Mouse (Mus musculus): ENCODE measurements around the gene Tmem120b.

Tmem120b gene

GRCm38 (mm10) chr5:123068115-123068514 lies at the start of gene Tmem120b:
Gene Tmem120b, plus strand, starts transcription at chr5:123068415.
- in situ Hi-C loops (cut with MboI, MseI) = loop anchor here (5.0 kb wide), 1 partner anchor 104 kb away; no protein-coding TSS in a partner anchor

DNA sequence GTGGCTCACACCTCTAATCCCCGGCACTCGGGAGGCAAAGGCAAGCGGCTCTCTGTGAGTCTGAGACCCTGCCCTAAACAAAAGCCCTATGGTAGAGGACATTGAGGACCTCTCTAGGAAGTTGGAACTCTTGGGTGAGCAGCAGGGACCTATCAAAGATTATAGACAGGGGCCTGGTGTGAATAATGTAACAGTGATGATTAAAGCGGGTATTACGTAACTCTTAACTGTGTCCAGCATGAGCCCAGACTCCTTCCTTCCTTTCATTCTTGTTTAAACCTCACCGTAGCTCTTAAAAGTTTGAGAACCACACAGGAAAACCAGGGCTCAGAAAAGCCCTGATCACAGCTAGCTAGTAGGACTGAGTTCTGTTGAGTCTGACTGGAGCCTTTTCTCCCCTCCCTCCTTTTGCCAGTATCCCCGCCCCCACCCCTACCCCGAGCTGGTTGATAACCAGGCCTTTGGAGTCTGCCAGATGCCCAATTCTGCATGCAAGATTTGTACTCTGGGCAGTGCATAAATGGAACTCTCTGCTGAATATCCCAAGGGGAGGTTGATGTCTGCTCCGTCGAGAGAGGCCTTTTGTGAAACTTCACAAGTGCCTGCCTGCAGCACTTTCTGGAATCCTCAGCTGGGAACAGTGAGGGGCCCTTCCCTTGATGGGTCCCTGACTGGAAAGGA lies 48.7 kb upstream of the Tmem120b start:
- in situ Hi-C loops (cut with MboI, MseI) = no loop called here

DNA sequence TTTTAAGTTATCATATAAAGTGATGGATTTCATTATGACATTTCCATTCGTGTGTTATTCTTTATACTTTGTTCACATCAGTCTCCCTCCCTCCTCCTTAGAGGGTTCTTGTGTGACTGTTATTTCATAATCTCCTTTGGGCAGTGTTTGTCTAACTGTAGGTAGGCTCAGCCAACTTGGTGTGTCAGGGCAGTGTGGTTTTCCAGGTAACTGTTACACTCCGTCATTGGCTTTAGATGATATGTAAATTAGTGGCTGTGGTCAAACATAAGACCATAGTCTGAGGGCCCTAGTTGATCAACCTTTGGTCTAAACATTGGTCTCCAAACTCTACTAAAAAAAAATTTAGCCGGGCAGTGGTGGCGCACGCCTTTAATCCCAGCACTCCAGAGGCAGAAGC lies 47.8 kb upstream of the Tmem120b start:
- in situ Hi-C loops (cut with MboI, MseI) = no loop called here

DNA sequence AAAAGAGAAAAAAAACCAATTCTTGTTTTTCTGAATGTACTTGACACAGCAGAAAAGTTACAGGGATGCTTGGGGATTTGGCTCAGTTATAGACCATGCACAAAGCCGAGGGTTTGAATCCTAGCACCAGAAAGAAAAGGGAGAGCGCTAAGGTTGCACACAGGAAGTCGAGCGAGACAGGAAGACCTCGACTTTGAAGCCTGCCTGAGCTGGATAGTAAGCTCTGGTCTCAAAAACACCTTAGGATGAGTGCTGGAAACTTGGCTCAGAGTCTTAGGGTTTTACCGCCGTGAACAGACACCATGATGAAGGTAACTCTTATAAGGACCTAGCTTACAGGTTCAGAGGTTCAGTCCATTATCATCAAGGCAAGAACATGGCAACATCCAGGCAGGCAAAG lies 46.8 kb upstream of the Tmem120b start:
- in situ Hi-C loops (cut with MboI, MseI) = no loop called here

DNA sequence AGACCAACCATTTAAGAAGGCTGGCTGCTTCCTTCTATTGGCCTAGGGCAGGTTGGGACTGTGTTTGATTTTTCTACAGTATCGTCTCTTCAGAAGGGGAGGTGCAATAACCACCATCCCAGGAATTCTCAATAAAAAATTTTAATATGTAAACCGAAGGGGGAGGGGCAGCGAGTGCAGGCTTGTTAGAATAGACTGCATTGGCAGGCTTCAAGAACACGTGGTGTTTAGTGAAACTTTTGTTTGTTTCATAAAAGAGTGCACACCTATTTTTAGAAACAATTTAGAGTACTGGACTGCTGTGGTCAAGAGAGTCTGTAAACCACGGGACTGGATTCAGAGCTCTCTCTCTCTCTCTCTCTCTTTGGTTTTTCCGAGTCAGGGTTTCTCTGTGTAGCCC lies 45.2 kb upstream of the Tmem120b start:
- in situ Hi-C loops (cut with MboI, MseI) = no loop called here

DNA sequence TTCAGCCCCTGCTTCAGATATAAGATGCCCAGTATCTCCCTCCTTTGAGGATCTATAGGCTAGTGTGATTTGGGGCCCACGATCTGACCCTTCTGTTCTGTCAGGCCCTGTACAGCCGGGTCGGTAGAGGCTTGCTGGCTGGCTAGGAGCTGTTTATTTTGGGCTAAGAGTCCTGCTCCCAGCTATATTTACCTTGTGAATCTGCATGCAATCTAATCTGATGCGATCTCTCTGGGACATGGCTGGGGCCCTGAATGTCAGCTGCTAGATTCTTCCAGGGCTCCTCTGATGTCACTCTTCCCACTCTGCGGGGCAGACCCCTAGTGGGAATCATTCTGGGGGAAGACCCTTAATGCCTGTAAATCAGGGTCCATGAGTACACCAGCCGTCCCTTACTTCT lies 43.9 kb upstream of the Tmem120b start:
- in situ Hi-C loops (cut with MboI, MseI) = no loop called here

DNA sequence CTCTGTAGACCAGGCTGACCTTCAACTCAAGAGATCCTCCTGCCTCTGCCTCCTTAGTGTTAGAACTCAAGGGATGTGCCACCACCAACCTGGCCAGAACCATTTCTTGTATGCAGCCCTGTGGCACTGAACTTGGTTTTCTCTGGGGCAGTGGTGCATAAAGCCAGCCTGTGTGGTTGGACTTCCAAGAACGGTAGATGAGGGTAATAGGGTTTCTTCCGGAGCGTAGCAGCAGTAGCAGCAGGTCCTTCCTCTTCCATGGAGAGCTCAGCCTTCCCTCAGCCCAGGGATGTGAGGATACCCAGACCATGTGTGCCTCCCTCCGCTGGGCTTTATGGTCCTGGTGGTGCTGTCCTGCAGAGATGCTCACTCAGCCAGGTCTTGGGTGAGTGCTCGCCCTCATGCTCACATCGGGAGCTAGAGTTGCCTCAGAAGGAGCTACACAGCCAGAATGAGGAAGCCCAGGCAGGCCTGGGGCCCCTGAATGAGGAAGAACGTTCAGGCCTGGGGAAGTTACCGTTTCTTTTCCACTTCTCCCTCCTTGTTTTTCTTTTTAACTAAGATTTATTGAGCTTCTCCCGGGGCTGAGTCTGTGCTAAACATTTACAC lies 43.1 kb upstream of the Tmem120b start:
- in situ Hi-C loops (cut with MboI, MseI) = no loop called here

- in situ Hi-C loops (cut with MboI, MseI) = no loop called here
Measured at GRCm38 (mm10) chr5:123026414-123026813, 41.8 kb upstream of the Tmem120b start.

DNA sequence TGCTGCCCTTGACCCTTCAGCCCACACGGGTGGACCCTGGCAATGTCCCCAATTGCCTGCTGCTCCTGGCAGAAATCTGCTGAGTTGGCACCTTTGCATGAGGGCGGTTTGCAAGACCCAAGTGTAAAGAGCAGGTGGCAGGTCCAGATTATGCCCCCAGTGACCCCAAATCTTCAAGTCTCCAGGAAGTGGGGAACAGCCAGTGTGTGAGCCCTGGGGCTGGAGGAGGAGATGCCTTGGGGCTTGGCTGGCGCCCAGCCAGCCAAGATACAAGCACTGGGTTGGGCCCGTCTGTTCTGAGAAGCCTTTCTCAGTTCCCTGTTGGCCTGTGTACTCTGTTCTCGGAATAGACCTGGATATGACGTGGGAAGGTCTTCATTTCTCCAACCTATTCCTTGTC lies 40.8 kb upstream of the Tmem120b start:
- in situ Hi-C loops (cut with MboI, MseI) = no loop called here

DNA sequence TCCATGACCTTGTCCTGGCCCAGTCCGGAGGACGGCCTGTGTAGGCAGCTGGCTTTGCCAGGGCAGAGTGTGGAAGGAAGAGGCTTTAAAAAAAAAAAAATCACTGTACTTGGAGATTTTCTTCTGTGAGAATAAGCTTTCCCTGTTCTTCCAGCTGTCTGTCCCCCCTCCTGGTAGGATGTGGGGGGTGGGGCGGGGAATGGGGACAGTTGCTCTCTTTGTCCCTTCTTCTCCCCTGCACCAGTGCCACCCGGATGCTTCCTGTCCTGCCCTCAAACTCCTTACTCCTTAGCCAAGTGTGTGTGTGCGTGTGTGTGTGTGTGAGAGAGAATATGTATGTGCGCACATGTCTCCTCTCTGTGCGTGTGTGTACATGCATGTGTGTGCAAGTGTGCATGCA lies 38.5 kb upstream of the Tmem120b start:
- in situ Hi-C loops (cut with MboI, MseI) = no loop called here

DNA sequence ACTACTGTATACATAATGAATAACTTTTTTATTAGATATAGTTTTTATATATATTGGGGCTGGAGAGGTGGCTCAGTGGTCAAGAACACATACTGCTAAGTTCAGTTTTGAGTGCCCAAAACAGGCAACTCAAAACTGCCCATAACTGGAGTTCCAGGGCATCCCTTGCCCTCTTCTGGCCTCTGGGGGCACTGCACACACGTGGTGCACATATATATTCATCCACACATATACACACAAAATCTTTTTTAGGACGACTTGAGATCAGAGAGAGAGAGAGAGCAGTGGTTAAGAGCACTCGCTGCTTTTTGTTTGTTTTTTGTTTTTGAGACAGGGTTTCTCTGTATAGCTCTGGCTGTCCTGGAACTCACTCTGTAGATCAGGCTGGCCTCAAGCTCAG lies 36.9 kb upstream of the Tmem120b start:
- in situ Hi-C loops (cut with MboI, MseI) = no loop called here

DNA sequence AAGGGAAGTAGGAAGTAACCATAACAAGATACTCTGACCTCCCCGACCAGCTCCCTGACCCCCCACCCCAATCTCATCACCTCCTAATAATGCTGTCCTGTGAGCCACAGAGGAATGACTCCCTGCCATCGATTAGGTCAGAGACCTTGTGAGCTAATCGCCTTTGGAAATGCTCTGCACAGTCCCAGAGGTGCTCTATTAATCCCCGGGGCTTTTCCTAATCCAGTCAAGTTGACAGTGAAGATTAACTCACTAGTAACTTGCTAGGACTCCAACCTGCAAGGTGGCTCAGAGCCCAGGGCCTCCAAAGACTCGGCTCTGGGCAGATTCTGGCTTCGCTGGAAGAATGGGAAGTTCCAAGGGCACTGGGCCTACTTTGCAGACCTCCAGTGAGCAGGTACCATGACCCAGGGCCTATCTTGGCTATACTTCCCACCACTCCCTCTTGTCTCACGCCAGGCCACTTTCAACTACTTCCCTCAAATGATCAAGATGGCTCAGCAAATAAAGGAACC lies 34.5 kb upstream of the Tmem120b start:
- in situ Hi-C loops (cut with MboI, MseI) = no loop called here

- in situ Hi-C loops (cut with MboI, MseI) = no loop called here
Measured at GRCm38 (mm10) chr5:123035089-123035488, 33.1 kb upstream of the Tmem120b start.

DNA sequence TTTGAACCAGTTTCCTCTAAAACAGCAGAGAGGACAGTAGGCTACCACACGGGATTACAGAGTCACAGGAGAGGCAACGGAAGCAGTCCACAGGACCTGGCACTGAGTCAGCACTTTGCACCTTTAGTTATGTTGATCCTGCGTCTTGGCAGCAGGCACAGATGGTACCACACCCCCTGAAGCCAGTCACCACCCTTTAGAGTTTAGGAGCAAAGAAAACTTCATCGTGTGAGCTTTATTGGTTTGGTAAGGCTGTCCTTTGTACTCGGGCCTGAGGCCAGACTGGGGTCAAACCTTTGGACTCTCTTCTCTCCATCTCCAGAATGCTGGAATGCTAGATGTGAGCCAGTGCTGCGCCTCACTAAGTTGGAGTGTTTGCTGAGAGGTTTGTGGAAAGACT lies 32.7 kb upstream of the Tmem120b start:
- in situ Hi-C loops (cut with MboI, MseI) = no loop called here

GRCm38 (mm10) chr5:123038115-123038514 lies 30.1 kb upstream of the Tmem120b start:
- in situ Hi-C loops (cut with MboI, MseI) = no loop called here

- in situ Hi-C loops (cut with MboI, MseI) = no loop called here
Measured at GRCm38 (mm10) chr5:123039120-123039752, 29.0 kb upstream of the Tmem120b start.

GRCm38 (mm10) chr5:123040796-123041195 lies 27.4 kb upstream of the Tmem120b start:
- in situ Hi-C loops (cut with MboI, MseI) = no loop called here

- in situ Hi-C loops (cut with MboI, MseI) = no loop called here
Measured at GRCm38 (mm10) chr5:123043856-123044255, 24.4 kb upstream of the Tmem120b start.

- in situ Hi-C loops (cut with MboI, MseI) = loop anchor here (5.0 kb wide), 2 partner anchors 33 to 78 kb away; no protein-coding TSS in a partner anchor
Measured at GRCm38 (mm10) chr5:123045561-123046295, 22.5 kb upstream of the Tmem120b start.

DNA sequence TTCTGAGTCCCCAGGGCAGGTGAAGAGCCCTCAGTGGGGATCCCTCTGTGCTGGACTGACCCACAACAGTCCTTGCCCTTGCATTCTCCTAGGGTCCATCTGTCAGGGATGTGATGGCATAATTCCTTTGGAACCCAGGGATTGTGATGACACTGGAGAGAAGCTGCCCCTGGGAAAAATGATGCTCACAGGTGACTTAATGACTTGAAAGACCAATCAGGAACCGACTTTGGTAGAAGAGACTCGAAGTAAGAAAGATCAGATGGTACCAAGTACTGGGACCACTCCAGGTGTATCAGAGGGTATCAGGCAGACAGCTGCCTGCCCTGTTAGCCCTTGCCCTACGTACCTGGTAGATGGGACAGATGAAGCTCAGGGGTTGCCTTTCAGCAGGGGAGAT lies 21.3 kb upstream of the Tmem120b start, which contains the start of gene Morn3:
Gene Morn3, minus strand, starts transcription at position 101 of the 400 bp plus-strand sequence.
- in situ Hi-C loops (cut with MboI, MseI) = loop anchor here (5.0 kb wide), 2 partner anchors 35 to 80 kb away; no protein-coding TSS in a partner anchor

DNA sequence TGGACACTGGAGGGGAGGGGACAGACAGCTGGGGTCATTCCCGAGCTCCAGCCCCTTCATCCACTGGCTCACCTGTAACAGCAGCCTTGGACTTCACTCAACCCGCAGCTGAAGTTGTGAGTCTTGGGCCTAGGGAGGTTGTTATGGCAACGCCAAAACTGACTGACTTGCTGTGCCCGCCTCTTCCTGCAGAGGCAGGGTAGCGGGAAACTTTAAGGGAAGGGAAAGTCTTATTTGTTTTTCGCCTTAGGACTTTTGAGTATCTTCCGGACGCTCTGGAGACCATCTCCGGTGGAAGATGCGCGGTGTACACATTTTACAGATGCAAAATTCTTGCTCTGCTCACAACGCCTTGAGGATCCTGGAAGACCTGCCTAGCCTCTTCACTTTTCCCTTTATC lies 18.9 kb upstream of the Tmem120b start:
- in situ Hi-C loops (cut with MboI, MseI) = loop anchor here (5.0 kb wide), 2 partner anchors 37 to 82 kb away; no protein-coding TSS in a partner anchor

DNA sequence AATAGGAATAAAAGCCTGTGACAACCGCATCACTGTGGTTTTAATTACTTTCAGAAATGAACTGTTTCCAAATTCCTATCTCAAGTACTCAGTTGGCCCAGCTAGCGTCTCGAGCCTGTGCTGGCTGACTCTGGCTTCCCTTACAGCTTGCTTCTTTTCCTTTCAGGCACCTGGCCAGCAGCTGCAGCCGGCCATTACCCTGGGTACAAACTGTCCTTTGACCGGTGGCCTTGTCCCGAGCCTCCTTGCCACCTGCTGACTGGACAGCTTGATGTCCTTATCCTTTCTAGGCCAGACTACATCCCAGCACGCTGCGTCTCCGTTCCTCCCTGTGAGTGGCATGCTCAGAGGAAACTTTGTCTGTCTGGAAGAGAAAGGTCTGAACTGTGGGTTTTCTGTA lies 17.3 kb upstream of the Tmem120b start:
- in situ Hi-C loops (cut with MboI, MseI) = no loop called here

All from regulatory T cell (primary cell).